In genomic region chr1:78217151-78218034, GRCm38 (mm10) we compare ENCODE assay signal across 10 mouse cellular contexts. TPM values are rescaled to one million over a fixed set of nuclear protein-coding genes. Genes with fewer than 3 reads are reported as not detected.
A peak's percentile ranks its signal among the peaks of the same experiment; 100 is the strongest.
DNase-seq lines count a peak whose midpoint lies in the region; ATAC-seq and TF ChIP-seq lines count a peak whose summit lies in the region.
"Had no signal": no experiment of that assay in that cellular context is flagged by ENCODE, and none has a peak within 500 bp of the region (broad histone marks: within the 10 kb centered on the region; RNA-seq: fewer than 3 reads in every experiment).

No protein-coding gene starts in this region.

- no peaks in the 10 kb centered on the region for H3K4me1 ChIP-seq in heart, adult 2 months (ENCODE audit: control insufficient read depth, insufficient read depth, low read length)
- peaks cover 31% of the 10 kb centered on the region for H3K4me1 ChIP-seq in forebrain, embryonic 10.5 days
- H3K4me1 ChIP-seq in kidney, postnatal 0 days (replicated peaks; ENCODE audit: insufficient read depth, low read length) = peaks cover 6% of the 10 kb centered on the region; the same call in 1 of the 2 replicates
- H3K4me1 ChIP-seq in midbrain, embryonic 16.5 days (ENCODE audit: control insufficient read depth, insufficient read depth, low read length) = peaks cover 17% of the 10 kb centered on the region

- H3K36me3 ChIP-seq in heart, adult 2 months (ENCODE audit: control insufficient read depth, insufficient read depth, low read length) = no peaks in the 10 kb centered on the region
- no peaks in the 10 kb centered on the region for H3K36me3 ChIP-seq in forebrain, embryonic 10.5 days (replicated peaks)
- H3K36me3 ChIP-seq in kidney, postnatal 0 days (ENCODE audit: insufficient read depth, low read length) = no peaks in the 10 kb centered on the region
- no peaks in the 10 kb centered on the region for H3K36me3 ChIP-seq in midbrain, embryonic 16.5 days (ENCODE audit: control insufficient read depth, insufficient read depth, low read length)

- no peaks in the 10 kb centered on the region for H3K79me2 ChIP-seq in heart, adult 2 months (replicated peaks; ENCODE audit: control insufficient read depth, insufficient read depth, low read length)

- peak overlapping the region; percentile 22; the same call in 1 of the 2 replicates for H3K4me3 ChIP-seq in heart, adult 2 months
- peak overlapping the region; percentile 65 for H3K4me3 ChIP-seq in forebrain, embryonic 10.5 days
- peak overlapping the region; percentile 47 for H3K4me3 ChIP-seq in kidney, postnatal 0 days (replicated peaks; ENCODE audit: low read depth, low read length)
- peak overlapping the region; percentile 63 for H3K4me3 ChIP-seq in midbrain, embryonic 16.5 days (ENCODE audit: low read depth, low read length)

- intact Hi-C loops in heart, adult 2 months (cut with DNase I) = loop anchor here (2.0 to 10.0 kb wide), 3 partner anchors 201 to 239 kb away; no protein-coding TSS in a partner anchor

- TF ChIP-seq CTCF in heart, adult 2 months (IDR thresholded peaks at IDR 0.05) = peak; percentile 39
- TF ChIP-seq CTCF in kidney, postnatal 0 days (IDR thresholded peaks at IDR 0.05; ENCODE audit: low read depth) = peak; percentile 39; the same call in 1 of the 2 replicates

- no peaks in the 10 kb centered on the region for H3K9me3 ChIP-seq in forebrain, embryonic 10.5 days
- H3K9me3 ChIP-seq in kidney, postnatal 0 days (replicated peaks; ENCODE audit: low read length) = no peaks in the 10 kb centered on the region
- H3K9me3 ChIP-seq in midbrain, embryonic 16.5 days (replicated peaks; ENCODE audit: control insufficient read depth, low read length, poor library complexity, severe bottlenecking) = no peaks in the 10 kb centered on the region

- peak; percentile 68; the same call in 1 of the 2 replicates for ATAC-seq in kidney, postnatal 0 days (replicated peaks; ENCODE audit: low FRiP score, low read depth)
- ATAC-seq in midbrain, embryonic 16.5 days = peak; percentile 90

- no peak overlapping the region for H3K27ac ChIP-seq in heart, adult 2 months
- H3K27ac ChIP-seq in forebrain, embryonic 10.5 days = peak overlapping the region; percentile 76
- no peak overlapping the region for H3K27ac ChIP-seq in kidney, postnatal 0 days
- peak overlapping the region; percentile 44; the same call in 1 of the 2 replicates for H3K27ac ChIP-seq in midbrain, embryonic 16.5 days (ENCODE audit: low read length)

- TF ChIP-seq EP300 in heart, adult 2 months (IDR thresholded peaks at IDR 0.05; ENCODE audit: insufficient read depth, low read depth, low read length) = no peak

- peak overlapping the region; percentile 38; the same call in 1 of the 2 replicates for H3K9ac ChIP-seq in heart, adult 2 months (ENCODE audit: low read depth, low read length)
- peak overlapping the region; percentile 43 for H3K9ac ChIP-seq in kidney, postnatal 0 days (ENCODE audit: low read depth, low read length)
- H3K9ac ChIP-seq in midbrain, embryonic 16.5 days (ENCODE audit: low read depth, low read length) = peak overlapping the region; percentile 71

- H3K4me2 ChIP-seq in kidney, postnatal 0 days (ENCODE audit: low read length) = peak overlapping the region; percentile 96
- peak overlapping the region; percentile 89 for H3K4me2 ChIP-seq in midbrain, embryonic 16.5 days (ENCODE audit: low read length)

- WGBS in heart, adult 2 months = 2% methylated on average over 76 of the region's 79 CpGs
- under 1% methylated on average over 79 of the region's 79 CpGs for WGBS in forebrain, embryonic 10.5 days
- WGBS in kidney, postnatal 0 days = 1% methylated on average over 77 of the region's 79 CpGs
- WGBS in midbrain, embryonic 16.5 days = under 1% methylated on average over 76 of the region's 79 CpGs

- H3K27me3 ChIP-seq in heart, adult 2 months (ENCODE audit: control insufficient read depth, insufficient read depth, low read length) = peaks cover 26% of the 10 kb centered on the region
- H3K27me3 ChIP-seq in forebrain, embryonic 10.5 days (ENCODE audit: poor library complexity, severe bottlenecking) = peaks cover 96% of the 10 kb centered on the region
- H3K27me3 ChIP-seq in kidney, postnatal 0 days (ENCODE audit: insufficient read depth, low read length) = peaks cover 74% of the 10 kb centered on the region
- H3K27me3 ChIP-seq in midbrain, embryonic 16.5 days (ENCODE audit: control insufficient read depth, insufficient read depth, low read depth, low read length) = peaks cover 61% of the 10 kb centered on the region

- TF ChIP-seq POLR2A in heart, adult 2 months (IDR thresholded peaks at IDR 0.05; ENCODE audit: insufficient read depth, low read depth, low read length) = no peak

- DNase-seq in heart, adult 2 months = peak in 1 of 2 experiments; percentile 22
- no peak for DNase-seq in heart, adult 9 months (ENCODE audit: low spot score in 2 of 2)
- peak; percentile 75 for DNase-seq in MN1 (ENCODE audit: low spot score)
- DNase-seq in forebrain, embryonic 10.5 days (ENCODE audit: extremely low spot score, low spot score) = peak; percentile 58
- no peak for DNase-seq in kidney, postnatal 0 days (ENCODE audit: low spot score)
- no peak for DNase-seq in gastrocnemius, adult 8-10 months (ENCODE audit: low spot score in 2 of 2)
- no peak for DNase-seq in spleen, postnatal 36 days (ENCODE audit: low spot score in 2 of 2)

RNA-seq across cellular contexts. Expression of gene Pax3, which starts 20.5 kb away (rescaled TPM):
- not detected for total RNA-seq in heart, adult 2 months (2021)
- 0.08 TPM in 1 of 2 replicates, not detected in the other for polyA plus RNA-seq in heart, adult 2 months (2012; rRNA removed)
- 12.2 and 13.0 TPM in 2 replicates for polyA plus RNA-seq in forebrain, embryonic 10.5 days (2016; fragmentation: Nextera tagmentation; extraction: Ambion mirVana)
- polyA plus RNA-seq in kidney, postnatal 0 days (2015; fragmentation: Nextera tagmentation; extraction: Ambion mirVana) = not detected in 2 replicates
- 7.2 and 8.4 TPM in 2 replicates for polyA plus RNA-seq in midbrain, embryonic 16.5 days (2015; fragmentation: Nextera tagmentation; extraction: Ambion mirVana)
- not detected for total RNA-seq in gastrocnemius, adult 8-10 months (2022)
- total RNA-seq: hematopoietic stem cell, adult 5-6 weeks; MEL had no signal

Comparison
In these comparisons a context has a peak if more than half of its experiments do, and no peak if none do; other contexts are left out.
1. DNase-seq: peak in MN1 (single experiment) and forebrain, embryonic 10.5 days (single experiment); none in heart, adult 9 months (0 of 2), kidney, postnatal 0 days (single experiment), gastrocnemius, adult 8-10 months (0 of 2) and spleen, postnatal 36 days (0 of 2).
2. H3K27ac ChIP-seq: peak in forebrain, embryonic 10.5 days (single experiment) and midbrain, embryonic 16.5 days (single experiment); none in heart, adult 2 months (single experiment) and kidney, postnatal 0 days (single experiment).
3. Peak in every context shown above with its lines, with median percentiles within 50 percentile points of each other: H3K4me3 ChIP-seq and H3K9ac ChIP-seq.